Mouse (Mus musculus) heart, embryonic 16.5 days (tissue): Measurements from ENCODE around the gene Gorasp2. TPM values are rescaled to one million over a fixed set of nuclear protein-coding genes. Genes with fewer than 3 reads are reported as not detected.

Experiments used
- ATAC-seq: fragments of 200-750 bp; cut with Nextera tagmentation; replicated peaks from 2 replicates; pipeline ENCODE4 v1.8.0; 2017; ENCODE audit warnings: moderate number of reproducible peaks; ENCODE audit not compliant: insufficient read depth, low FRiP score; ENCODE audit errors: extremely low read depth
- H3K27ac ChIP-seq: fragments of 300-500 bp; sonication (generic); 2 replicates; pipeline ENCODE4 v1.5.1; 2014; ENCODE audit warnings: mild to moderate bottlenecking, low read length, control low read depth, moderate library complexity
- H3K27me3 ChIP-seq: fragments of 300-500 bp; sonication (generic); 2 replicates; pipeline ENCODE4 v1.6.1; 2014; ENCODE audit warnings: low read length, mixed read lengths; ENCODE audit not compliant: control insufficient read depth, insufficient read depth
- H3K36me3 ChIP-seq: fragments of 300-500 bp; sonication (generic); 2 replicates; pipeline ENCODE4 v1.6.1; 2014; ENCODE audit not compliant: control insufficient read depth, insufficient read depth
- H3K4me1 ChIP-seq: fragments of 300-500 bp; sonication (generic); 2 replicates; pipeline ENCODE4 v1.6.1; 2014; ENCODE audit warnings: low read length, mixed read lengths; ENCODE audit not compliant: control insufficient read depth, insufficient read depth
- H3K4me2 ChIP-seq: fragments of 300-500 bp; sonication (generic); 2 replicates; pipeline ENCODE4 v1.6.1; 2014; ENCODE audit warnings: low read depth, mild to moderate bottlenecking, control low read depth, low read length
- H3K4me3 ChIP-seq: fragments of 300-500 bp; sonication (generic); 2 replicates; pipeline ENCODE4 v1.5.1; 2014; ENCODE audit warnings: mild to moderate bottlenecking, control low read depth, low read length
- H3K9ac ChIP-seq: fragments of 300-500 bp; sonication (generic); 2 replicates; pipeline ENCODE4 v1.6.1; 2014; ENCODE audit warnings: low read length, control low read depth
- H3K9me3 ChIP-seq: fragments of 300-500 bp; sonication (generic); replicated peaks from 2 replicates; pipeline ENCODE4 v1.6.1; 2016; ENCODE audit warnings: low read length; ENCODE audit not compliant: control insufficient read depth
- WGBS: fragments of 180-500 bp; shearing (Covaris S2); extraction: QIAGEN DNeasy Blood & Tissue Kit; methylation state at CpG from one replicate; pipeline ENCODE4 v1.1.7; 2014; 5-methylcytosine and 5-hydroxymethylcytosine counted together
- polyA plus RNA-seq: library from polyadenylated mRNA; unstranded; fragments of >200 nt; fragmentation: Nextera tagmentation; extraction: Ambion mirVana; gene quantifications from 2 replicates; pipeline ENCODE4 v1.2.1, GENCODE M21; 2015

Gorasp2 gene
- polyA plus RNA-seq, 1 experiment from 2014 or later = 131 TPM

DNA sequence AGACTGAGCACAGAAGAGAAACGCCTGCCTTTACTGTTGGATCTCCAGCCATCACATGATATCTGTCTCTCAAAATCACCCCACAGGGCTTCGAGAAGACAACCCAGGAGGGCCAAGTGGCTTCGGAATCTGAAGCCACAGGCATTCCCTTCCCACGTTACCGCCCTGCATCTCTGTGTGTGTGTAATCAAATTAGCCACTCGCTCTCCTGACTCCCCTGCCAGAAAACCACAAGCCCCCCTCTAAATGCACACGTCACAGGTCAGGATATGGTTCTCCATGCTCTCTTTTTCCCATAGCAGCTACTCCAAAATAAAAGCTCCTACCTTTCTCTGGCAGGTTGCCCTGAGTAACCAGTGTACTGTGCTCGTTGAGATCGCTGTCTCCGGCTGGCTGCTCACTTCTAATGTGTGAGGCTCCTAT, 32.0 kb upstream of the Gorasp2 start:
- H3K27ac ChIP-seq = no peak overlapping the region
- H3K9me3 ChIP-seq = no peaks in the 10 kb centered on the region
- H3K27me3 ChIP-seq = no peaks in the 10 kb centered on the region
- H3K9ac ChIP-seq = no peak overlapping the region
- ATAC-seq = peak; percentile 80; the same call in 1 of the 2 replicates
- no peaks in the 10 kb centered on the region for H3K36me3 ChIP-seq
- 13% methylated on average over 10 of the region's 10 CpGs for WGBS
- peak overlapping the region; percentile 57 for H3K4me2 ChIP-seq
- 0 out of 2 replicates have a peak, but pooled peaks cover 6% of the 10 kb centered on the region for H3K4me1 ChIP-seq
- H3K4me3 ChIP-seq = peak overlapping the region; percentile 34

DNA sequence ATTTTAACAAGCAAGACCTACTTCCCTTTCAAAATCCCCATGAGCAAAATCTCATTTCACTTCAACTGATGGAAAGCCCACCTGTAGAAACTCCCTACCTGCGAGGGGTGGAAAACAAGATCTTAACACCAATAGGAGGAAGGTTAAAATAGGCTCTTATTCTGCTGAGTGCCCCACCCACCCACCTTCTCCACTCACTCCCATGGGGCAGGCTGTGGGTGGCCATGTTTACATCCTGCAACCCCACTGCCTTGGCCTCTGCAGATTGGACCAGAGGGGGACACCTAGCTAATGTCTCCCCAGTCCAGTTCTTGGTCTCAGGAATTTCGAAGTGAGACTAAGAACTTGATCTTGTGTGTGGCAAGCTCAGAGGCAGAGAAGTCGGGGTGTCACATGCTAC, 31.5 kb upstream of the Gorasp2 start:
- Histone ChIP-seq H3K9ac (no peak overlapping the region), H3K4me3 (peak overlapping the region; percentile 34), H3K4me1 (0 out of 2 replicates have a peak, but pooled peaks cover 6% of the 10 kb centered on the region), H3K27me3 (no peaks in the 10 kb centered on the region), H3K27ac (no peak overlapping the region), H3K9me3 (no peaks in the 10 kb centered on the region), H3K36me3 (no peaks in the 10 kb centered on the region), H3K4me2 (peak overlapping the region; percentile 57)
- no peak for ATAC-seq
- WGBS = 68% methylated on average over 3 of the region's 3 CpGs

DNA sequence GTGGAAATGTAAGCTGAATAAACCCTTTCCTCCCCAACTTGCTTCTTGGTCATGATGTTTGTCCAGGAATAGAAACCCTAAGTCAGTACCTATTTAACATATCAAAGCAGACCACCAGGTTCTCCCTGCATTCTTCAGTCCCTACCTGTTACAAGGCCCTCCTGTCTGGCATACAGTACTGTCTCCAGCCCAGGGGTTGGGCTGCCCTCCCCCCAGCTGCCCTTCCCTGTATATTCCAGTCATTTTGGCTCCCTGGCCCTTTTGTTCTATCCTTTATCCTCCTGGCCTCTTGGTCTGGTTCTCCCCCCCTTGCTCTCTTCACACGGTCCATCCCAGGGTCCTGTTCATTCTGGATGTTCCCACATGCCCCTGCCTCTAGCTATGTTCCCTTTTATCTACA, 30.1 kb upstream of the Gorasp2 start:
- H3K36me3 ChIP-seq = no peaks in the 10 kb centered on the region
- no peaks in the 10 kb centered on the region for H3K27me3 ChIP-seq
- H3K4me3 ChIP-seq = no peak overlapping the region
- no peak for ATAC-seq
- H3K9ac ChIP-seq = no peak overlapping the region
- 0 out of 2 replicates have a peak, but pooled peaks cover 6% of the 10 kb centered on the region for H3K4me1 ChIP-seq
- H3K9me3 ChIP-seq = no peaks in the 10 kb centered on the region; the same call in 1 of the 2 replicates
- H3K4me2 ChIP-seq = no peak overlapping the region
- no peak overlapping the region for H3K27ac ChIP-seq
- 86% methylated on average over 1 of the region's 1 CpGs for WGBS

DNA sequence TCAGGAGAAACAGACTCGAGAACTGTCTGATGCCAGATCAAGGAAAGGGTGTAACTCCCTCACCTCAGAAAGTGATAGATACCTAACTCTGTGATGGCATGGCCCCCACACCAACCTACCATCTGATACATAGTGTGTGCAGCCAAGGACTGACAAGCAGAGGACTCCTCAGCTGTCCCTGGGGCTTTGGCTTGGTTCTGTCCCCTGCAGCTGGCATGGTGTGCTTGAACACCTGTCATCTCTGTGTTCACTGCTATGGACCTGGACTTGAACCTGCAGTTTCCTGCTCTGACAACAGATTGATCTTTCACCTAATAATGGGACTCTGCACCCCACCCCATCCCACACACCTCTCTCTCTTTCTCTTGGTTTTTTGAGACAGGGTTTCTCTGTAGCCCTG, 29.0 kb upstream of the Gorasp2 start:
- 70% methylated on average over 1 of the region's 1 CpGs for WGBS
- no peak for ATAC-seq

DNA sequence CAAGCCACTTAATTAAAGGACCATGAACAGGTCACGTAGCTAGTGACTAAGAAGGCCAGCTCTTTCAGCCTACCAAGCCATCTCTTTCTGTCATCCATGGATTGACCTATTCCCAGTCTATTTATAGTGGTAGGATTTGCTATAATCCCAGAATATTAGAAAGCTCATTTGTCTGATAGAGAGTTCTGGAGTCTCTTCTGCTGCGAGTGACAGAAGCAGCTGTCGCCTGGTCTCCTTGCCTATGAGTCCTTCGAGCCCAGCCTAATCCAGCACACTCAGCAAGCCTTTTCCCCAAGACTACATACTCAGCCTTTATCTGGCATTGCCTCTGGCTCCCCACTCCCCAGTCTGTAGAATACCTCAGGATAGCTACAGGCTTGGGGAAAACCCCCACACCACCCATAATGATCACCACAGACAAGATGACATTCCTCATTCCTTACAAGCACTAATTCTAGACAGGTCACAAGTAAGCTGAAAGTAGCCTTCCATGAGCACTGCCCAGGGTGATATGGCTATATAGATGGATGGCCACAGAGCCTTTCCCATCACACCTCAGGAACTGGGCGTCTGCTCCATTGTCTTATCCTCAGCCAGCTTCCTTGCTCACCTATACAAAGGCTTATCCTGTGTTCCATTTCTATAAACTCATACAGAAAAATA, 27.2 kb upstream of the Gorasp2 start:
- WGBS = 78% methylated on average over 5 of the region's 5 CpGs
- Histone ChIP-seq H3K9ac (no peak overlapping the region), H3K4me3 (no peak overlapping the region), H3K9me3 (peaks cover 5% of the 10 kb centered on the region), H3K27me3 (no peaks in the 10 kb centered on the region), H3K27ac (no peak overlapping the region), H3K4me2 (no peak overlapping the region), H3K36me3 (no peaks in the 10 kb centered on the region), H3K4me1 (0 out of 2 replicates have a peak, but pooled peaks cover 6% of the 10 kb centered on the region)
- no peak for ATAC-seq

More for the DNA sequence above, 29.0 kb upstream of the Gorasp2 start:
- Histone ChIP-seq H3K9me3 (no peaks in the 10 kb centered on the region; the same call in none of the 2 replicates), H3K4me3 (no peak overlapping the region), H3K4me2 (no peak overlapping the region), H3K27ac (no peak overlapping the region), H3K4me1 (0 out of 2 replicates have a peak, but pooled peaks cover 6% of the 10 kb centered on the region), H3K9ac (no peak overlapping the region), H3K36me3 (no peaks in the 10 kb centered on the region), H3K27me3 (no peaks in the 10 kb centered on the region)

DNA sequence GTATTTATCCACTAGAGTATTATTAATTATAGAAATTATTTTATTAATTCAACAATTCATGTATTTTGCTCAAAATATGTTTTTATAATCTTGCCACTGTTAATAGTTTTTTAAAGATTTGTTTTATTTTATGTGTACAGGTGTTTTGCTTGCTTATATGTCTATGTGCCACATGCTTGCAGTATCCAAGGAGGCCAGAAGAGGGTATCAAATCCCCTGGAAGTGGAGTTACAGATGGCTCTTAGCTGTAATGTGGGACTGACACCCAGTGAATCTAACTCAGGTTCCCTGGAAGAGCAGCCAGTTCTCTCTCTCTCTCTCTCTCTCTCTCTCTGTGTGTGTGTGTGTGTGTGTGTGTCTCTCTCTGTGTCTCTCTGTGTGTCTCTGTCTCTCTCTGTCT, 20.4 kb upstream of the Gorasp2 start:
- H3K4me1 ChIP-seq = no peaks in the 10 kb centered on the region
- ATAC-seq = no peak
- H3K9ac ChIP-seq = no peak overlapping the region
- no peak overlapping the region for H3K4me3 ChIP-seq
- no peak overlapping the region for H3K27ac ChIP-seq
- no peaks in the 10 kb centered on the region for H3K36me3 ChIP-seq
- no peaks in the 10 kb centered on the region for H3K27me3 ChIP-seq
- no peak overlapping the region for H3K4me2 ChIP-seq
- H3K9me3 ChIP-seq = peaks cover 5% of the 10 kb centered on the region; the same call in 1 of the 2 replicates

DNA sequence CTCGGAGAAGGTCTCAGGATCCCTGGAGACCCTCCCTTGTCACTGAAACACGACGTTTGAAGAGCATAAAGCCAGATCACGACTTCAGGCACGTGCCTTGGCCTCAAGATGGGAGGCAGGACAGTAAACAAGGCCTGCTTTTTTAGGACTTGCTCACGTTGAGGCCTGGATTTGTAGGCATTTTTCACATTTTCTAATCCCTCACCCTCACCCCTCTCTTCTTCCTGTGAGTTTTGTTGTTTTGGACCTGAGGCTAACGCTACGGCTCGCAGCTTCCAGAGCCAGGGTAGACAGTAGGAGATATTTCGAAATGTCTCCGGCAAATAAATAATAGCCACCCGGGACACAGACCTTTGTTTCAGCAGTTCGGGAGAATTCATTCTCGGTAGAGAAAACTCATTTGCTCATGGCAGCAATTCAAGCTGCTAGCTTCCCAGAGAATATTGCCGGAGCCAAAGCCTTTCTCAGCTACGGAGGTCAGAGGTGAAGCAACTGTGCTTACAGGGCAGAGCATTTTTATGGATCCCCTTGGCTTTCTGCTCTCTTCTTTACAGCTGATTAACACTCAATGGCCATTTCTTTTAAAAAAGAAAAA, 18.3 kb upstream of the Gorasp2 start:
- WGBS = 69% methylated on average over 16 of the region's 16 CpGs
- no peak for ATAC-seq
- H3K4me1 ChIP-seq = no peaks in the 10 kb centered on the region

DNA sequence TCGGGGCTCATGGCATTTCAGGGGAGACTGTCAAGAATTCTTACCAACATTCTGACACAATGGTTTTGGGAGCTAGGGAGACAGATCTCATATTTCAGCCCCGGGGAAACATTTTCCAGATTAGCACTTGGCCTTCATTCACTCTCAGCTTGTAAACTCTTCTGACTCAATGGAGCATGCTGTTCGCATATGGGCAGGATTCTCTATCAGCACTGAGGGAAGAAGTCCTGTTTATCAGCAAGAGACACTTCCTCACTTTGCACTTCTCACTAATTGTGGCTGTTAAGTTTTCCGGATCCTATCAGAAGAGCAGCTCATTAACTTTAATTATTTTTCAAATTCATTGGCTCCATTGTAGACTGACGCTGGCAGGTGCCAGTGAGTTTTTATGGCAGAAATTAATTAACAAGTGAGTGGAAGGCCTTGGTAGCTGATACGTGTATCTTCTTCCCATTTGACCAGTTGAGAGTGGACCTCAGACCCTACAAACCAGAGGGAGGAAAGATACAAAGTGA, 16.1 kb upstream of the Gorasp2 start:
- Histone ChIP-seq H3K4me2 (no peak overlapping the region), H3K27me3 (no peaks in the 10 kb centered on the region), H3K4me1 (no peaks in the 10 kb centered on the region), H3K9ac (no peak overlapping the region), H3K36me3 (no peaks in the 10 kb centered on the region), H3K9me3 (no peaks in the 10 kb centered on the region), H3K27ac (no peak overlapping the region), H3K4me3 (no peak overlapping the region)
- ATAC-seq = no peak
- 64% methylated on average over 6 of the region's 6 CpGs for WGBS

More for the DNA sequence above, 18.3 kb upstream of the Gorasp2 start:
- peaks cover under 1% of the 10 kb centered on the region; the same call in 1 of the 2 replicates for H3K9me3 ChIP-seq
- H3K9ac ChIP-seq = no peak overlapping the region
- H3K4me3 ChIP-seq = no peak overlapping the region
- no peak overlapping the region for H3K4me2 ChIP-seq
- no peak overlapping the region for H3K27ac ChIP-seq
- H3K36me3 ChIP-seq = no peaks in the 10 kb centered on the region
- no peaks in the 10 kb centered on the region for H3K27me3 ChIP-seq

DNA sequence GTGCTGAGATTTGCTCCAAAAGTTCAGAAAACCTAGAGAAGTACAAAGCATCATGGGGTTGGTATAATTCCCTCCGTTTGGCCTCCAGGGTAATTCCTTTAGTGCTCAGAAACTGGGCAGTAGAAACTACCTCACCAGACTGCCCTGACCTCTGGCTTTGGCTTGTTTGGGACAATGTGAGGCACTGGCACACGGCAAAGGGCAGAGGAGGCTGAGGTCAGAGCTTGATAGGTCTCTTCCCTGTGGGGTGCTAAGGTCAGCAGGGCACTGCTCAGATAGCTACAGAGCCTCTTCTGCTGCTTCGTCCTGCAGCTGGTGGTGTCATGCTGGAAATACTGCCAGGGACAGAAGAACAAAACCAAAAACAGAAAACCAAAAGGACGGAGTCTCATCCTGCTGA, 13.7 kb upstream of the Gorasp2 start:
- ATAC-seq = no peak
- Histone ChIP-seq H3K27me3 (no peaks in the 10 kb centered on the region), H3K9me3 (no peaks in the 10 kb centered on the region), H3K27ac (no peak overlapping the region), H3K4me2 (no peak overlapping the region), H3K9ac (no peak overlapping the region), H3K4me3 (no peak overlapping the region), H3K36me3 (no peaks in the 10 kb centered on the region), H3K4me1 (no peaks in the 10 kb centered on the region)
- WGBS = 50% methylated on average over 4 of the region's 4 CpGs
